Mouse (Mus musculus) E14TG2a.4 (cell line): ENCODE results near the gene Ankfn1.

Source experiments
- CTCF ChIP-seq: conservative IDR thresholded peaks from 2 replicates; pipeline ENCODE4 v1.5.1; 2014; ENCODE audit warnings: low read length
- NANOG ChIP-seq: IDR thresholded peaks from 2 replicates; pipeline ENCODE4 v1.6.1; 2014; ENCODE audit warnings: borderline replicate concordance, low read length, mixed read lengths
- POU5F1 ChIP-seq: IDR thresholded peaks from 2 replicates; pipeline ENCODE4 v1.6.1; 2014; ENCODE audit warnings: low read length, borderline replicate concordance

GRCm38 (mm10) chr11:89465381-89465780 lies 312.1 kb downstream of the Ankfn1 start:
- TF ChIP-seq CTCF (no peak), NANOG (no peak), POU5F1 (no peak)
